Mouse (Mus musculus): ENCODE measurements at regions not wholly inside any gene's neighbourhood (a gene's known extent, or its start where the extent isn't known, plus 50 kb on each side); places are given as distances from the start of the nearest gene placed in this dataset.
"Not testable (repeated sequence)": the region's sequence is repeated elsewhere in the genome, so short reads cannot be mapped to it uniquely, and the experiment has no call there.

DNA sequence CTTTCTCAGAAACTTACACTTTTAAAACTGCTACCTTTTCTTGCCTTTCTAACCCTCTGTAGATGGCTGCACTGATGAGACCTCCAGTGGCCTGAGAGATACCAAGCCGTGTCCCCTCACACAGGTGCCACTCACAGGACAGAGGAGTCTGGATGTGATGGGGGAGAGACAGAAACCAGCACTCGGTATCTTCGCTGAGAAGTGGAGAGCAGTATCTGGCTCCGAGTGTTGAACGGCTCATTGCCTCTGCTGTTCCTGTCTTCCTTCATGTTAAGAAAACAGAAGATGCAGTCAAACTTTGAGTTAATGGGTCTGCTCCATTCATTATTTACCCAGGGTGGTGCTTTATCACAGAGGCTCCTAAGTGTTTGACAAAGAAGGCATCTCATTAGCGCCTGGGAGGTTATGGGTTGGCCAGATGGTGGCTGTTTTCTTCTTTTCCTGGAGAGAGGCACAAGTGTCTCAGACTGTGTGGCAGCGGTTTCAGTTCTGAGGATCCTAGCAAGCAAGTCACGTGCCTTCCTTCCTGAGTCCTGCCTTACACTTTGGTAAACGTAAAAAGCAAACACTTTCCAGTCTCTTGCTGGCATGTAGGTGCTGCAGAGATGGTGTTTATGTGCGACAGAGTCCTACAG, 248.6 kb downstream of the Sec16b start:
- DNase-seq (ENCODE audit: low read depth): no peak

DNA sequence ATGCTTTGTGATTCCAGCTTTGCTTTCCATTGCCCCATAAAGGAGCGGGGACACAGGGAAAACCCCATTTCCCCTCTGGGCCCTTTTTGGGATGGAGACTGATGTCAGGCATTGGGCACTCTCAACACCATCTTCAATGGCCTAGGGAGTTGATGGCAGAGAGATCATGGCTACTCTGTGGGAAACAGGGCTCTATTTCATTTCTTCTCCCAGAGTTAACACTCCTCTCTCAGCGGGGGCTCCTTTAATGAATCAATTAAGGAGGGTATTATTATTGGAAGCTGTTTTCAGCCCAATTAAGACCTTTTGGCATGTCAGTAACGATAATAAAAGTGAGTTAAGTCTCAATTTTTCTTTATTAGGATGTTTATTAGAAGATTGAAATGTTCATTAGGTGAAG, 250.4 kb downstream of the Sec16b start:
- DNase-seq (ENCODE audit: low read depth): no peak

DNA sequence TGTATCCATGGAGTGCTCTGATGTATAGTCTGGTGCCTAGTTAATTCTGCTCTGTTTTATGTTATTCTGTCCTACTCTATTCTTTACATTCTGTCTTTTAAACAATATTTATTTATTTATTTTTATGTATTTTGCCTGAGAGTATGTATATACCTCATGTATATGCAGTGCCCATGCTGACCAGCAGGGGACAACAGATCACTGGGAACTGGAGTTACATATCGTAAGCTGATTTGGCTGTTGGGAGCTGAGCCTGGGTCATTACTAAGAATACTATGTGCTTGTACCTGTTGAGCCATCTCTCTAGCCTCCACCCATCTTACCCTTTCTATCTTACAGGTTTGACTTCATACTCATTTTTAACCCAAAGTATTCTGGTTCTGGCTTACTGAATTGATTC, 251.8 kb downstream of the Sec16b start:
- no peak for DNase-seq (ENCODE audit: low read depth)

DNA sequence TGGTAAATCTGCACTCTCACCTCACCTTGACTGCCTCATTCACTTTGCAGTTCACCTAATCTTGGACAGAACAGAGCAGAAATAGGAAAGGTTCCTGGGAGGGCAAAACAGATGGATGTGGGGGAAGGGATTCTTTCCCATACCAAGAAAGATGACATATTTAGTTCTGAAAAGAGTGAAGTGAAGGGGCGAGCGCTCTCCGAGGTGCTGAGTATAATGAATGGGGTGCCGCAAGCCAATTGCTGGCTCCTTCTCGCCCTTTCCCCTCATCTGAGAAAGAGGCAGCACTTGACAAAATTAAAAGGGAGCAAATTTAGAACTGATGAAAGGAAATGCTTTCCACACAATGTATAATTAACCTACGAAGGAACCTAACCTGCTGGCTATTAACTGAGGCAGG, 261.7 kb downstream of the Sec16b start:
- DNase-seq (ENCODE audit: low read depth): no peak

DNA sequence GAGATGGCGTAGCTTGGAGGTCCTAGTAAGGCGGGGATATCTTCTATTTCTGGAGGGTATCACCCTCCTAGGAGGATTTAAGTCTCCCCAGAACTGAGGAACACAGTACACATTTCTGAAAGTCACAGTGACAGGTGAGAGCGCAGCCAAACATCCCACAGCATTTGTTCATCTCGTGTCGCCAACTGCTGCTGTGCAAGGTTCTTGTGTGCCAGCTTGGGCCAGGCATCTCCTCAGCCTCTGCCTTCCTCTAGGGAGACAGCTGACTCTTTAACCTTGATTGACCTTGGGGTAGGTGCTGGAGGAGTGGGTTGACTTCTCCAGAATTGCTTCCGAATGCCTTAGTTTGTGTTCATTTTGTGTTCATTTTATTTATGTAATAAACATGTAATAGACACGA, 291.2 kb downstream of the Sec16b start:
- DNase-seq (ENCODE audit: low read depth): no peak

DNA sequence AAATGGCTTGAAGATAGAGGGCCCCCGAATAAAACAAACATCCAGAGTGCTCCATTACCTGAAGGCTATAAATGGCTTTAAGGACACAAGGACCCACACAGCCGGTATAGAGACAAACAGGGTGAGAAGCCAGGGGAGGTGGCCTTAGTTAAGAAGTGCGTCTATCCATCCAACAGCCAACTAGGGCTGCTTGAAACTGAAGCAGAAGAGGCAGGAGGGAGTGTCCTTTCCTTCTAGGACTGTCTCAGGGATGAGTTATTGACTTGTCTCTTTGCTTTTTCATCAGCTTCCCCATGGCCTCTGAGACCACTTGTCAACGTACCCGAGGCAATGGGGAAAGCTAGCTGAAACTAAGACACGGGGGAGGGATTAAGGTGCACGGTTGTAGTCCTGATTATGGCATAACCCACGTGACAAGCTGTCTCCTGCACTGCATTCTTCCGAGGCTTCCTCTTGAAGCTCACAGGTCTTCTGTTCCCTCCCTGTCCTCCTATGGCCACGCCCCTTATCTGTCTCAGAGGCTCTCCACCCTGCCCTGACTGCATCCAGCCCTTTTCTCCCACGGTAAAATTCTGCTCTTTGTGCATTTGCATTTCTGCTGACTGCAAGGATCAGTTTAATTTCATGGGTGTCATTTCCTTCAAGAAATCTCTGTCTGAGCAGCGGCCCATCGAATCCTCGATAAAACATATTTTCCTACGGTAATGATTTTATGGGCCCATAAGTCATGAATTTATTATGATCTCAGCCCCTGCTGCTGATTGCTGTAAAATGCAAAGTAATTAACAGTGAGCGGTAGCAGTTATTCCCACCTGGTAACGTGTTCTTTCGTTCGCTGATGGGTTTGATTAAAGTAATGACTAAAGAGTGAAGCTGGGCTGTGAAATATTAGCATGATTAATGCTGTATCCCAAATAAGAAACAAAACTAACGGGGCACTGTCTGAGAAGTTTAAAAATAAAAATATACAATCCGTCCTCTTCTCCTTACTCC, 292.3 kb downstream of the Sec16b start:
- DNase-seq (ENCODE audit: low read depth): no peak

DNA sequence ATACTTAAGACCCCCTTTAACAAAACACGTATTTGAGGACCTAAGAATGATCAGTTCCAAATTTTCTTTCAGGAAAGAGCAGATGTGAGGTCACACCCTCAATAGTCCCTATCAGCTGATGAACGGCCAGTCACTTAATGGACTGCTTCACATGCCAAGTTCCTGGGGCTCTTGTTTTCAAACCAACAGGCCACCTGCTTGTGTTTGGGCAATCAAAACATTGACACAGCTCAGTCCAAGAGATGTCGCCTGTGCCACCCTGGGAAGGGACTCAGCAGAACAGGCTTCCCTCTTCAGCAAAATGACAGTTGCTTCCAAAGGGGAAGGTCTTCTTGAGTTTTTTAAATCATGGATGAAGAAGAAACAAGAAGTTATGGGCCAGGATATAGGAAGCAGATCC, 294.6 kb downstream of the Sec16b start:
- no peak for DNase-seq (ENCODE audit: low read depth)

DNA sequence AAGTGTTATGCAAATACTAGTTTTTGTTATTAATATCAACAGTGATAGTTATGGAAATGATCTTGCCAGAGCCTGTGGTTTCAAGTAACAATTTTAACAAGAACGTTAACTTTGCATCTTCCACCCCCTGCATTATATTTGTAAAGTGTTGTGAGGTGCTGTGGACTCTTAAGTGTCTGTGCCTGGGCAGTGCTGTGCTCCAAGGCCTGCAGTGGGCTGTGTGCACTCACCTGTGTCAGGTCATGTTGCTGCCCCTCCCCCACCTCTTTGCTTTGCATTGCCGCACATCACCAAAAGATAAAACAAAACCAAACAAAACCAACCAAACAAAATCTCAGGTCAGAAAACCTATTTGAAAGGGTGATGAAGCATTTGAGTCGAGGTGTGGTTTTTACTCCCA, 297.7 kb downstream of the Sec16b start:
- DNase-seq (ENCODE audit: low read depth): no peak

DNA sequence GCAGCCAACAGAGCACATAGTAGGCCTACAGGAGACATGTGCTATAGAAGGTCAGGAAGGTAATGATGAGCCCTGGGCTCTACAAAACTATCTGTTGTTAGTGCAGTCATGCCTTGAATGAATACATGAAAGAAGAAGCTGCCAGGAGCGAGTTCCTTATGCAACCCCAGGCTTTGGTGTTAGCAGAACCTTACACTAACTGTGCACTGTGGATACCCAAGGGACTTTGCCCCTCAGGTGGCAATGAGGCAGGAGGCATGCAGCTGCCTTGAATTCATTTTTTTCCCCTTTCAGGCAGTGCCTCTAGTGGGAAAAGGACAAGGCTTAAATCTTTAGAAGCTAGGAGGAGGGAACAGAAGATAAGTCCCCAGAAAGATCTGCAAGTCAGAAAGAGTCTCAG, 299.8 kb downstream of the Sec16b start:
- DNase-seq (ENCODE audit: low read depth): no peak

DNA sequence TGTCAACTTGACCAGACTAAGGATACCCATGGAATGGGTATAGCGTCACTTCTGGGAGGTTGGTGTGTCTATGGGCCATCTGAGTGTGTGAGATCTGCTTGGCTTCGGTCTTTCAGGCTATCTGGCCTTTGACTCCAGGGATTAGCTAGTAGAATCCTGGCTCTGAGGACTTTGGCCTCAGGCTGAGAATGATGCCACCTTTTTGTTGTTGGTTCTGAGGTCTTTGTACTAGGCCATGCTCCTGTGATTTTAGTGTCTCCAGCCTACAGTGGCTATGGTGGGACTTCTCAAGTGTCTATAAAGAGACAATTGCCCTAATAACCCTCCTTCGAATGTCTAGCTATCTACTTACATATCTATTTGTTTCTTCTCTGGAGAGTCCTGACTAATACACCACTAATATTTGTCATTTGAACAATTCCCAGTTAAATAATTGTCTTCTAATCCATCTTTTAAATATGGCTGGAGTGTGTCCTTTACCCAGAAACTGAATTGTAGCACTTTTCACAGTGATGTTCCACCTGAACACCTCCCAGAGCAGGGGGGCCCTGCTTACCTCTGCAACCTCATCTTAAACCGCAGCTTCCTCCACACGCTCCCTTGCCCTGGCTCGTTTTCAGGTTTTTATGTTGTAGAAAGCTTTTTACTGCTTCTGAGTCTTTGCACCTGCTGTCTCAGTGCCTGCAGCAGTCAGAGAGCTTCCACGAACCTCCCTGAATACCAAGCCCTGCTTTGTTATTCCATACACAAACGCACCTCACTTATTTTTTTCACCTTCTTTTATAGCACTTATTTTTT, 303.3 kb downstream of the Sec16b start:
- DNase-seq (ENCODE audit: low read depth): no peak

DNA sequence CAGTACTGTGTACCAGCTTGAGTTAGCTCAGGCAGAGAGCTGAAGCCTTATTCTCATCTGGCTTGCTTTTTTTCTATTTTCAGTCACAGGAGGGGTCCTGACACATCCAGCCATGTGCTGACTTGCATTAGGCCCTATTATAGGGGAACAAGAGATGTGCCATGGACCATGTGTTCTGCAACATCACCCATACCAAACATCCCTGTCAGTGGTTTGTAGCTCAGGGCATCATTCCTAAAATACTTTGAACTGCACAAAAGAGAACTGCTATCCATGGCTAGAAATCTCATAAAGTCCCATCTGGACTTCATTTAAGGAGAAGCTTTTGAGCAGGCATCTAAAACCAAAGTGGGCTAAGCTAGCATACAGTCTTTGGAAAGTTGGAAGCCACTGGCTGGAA, 304.1 kb downstream of the Sec16b start:
- no peak for DNase-seq (ENCODE audit: low read depth)

DNA sequence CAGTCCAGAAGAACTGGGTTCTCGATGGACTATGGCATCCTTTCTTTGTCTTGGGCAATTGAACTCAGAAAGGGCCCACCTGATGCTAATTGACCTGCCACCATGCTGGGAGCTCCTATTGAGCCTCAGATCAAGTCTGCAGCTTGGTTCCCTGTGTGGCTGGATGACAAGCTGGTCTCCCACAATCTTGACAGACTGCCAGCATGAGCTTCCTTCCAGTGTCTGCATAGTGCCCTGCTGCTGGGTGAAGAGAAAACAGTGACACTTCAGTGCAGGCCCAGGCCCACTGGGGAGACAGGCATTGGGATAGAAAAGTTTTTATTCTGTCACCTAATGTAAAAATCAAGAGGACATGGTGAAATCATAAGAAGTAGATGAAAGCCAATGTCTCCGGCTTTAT, 321.4 kb downstream of the Sec16b start:
- no peak for DNase-seq (ENCODE audit: low read depth)

DNA sequence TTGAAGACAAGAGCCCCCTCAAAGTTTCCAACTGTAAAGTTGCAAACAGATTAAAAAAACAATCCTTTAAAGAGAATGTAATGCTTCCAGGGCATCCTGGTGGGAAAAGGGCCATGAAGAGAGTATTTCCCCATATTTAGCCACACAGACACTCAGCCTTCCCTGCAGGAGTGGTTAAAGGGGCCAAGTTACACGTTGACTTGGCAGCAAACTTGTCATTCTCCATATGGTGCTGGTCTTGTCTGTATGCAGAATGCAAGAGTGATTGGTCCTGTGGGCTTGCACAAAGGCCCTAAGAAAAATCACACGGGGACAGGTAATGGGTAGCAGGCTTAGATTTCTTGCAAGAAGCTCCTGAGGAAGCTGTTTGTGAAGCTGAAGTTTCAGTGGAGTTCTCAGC, 325.0 kb downstream of the Sec16b start:
- DNase-seq (ENCODE audit: low read depth): no peak

DNA sequence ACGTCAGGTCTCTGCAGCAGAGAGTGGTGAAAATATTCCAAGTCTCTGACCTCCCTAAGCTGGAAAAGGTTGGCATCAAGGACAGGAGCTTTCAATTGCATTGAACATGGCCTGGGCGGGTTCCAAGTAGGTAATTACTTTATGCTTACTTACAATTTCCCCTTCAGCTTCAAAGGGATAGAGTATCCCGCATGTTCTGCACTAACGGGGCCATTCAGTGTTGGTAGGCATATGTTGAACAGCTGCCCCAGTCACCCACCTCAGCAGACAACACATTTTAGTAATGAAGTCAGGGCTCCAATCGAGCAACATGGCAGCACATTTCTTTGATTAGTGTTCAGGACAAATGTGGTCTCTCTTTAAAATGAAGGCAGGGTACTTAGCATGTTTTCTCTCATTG, 366.2 kb downstream of the Sec16b start:
- no peak for DNase-seq (ENCODE audit: low read depth)

DNA sequence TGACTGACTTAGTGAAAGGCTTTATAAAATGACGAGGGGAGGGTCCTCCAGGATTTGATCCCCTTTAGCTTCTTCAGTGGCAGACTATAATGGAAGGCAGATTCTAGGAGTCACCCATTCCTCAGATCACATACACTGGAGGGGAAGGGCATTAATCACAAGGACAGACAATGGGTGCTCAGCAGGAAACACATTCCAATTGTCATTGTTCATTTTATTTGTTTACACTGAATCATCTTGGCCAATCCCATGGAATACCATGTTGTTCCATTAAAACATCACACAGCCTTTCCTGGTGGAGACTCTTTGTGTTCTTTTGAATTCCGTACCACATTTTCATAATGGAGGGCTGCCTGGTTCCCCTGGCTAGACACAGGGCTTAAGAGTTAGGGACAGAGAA, 368.5 kb downstream of the Sec16b start:
- no peak for DNase-seq (ENCODE audit: low read depth)

DNA sequence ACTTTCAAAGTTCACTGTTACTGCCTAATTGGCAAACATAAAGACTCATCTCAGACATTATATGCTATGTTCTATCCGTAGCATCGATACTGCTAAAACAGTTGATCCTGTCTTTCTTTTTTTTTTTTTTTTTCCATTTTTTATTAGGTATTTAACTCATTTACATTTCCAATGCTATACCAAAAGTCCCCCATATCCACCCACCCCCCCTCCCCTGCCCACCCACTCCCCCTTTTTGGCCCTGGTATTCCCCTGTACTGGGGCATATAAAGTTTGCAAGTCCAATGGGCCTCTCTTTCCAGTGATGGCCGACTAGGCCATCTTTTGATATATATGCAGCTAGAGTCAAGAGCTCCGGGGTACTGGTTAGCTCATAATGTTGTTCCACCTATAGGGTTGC, 370.6 kb downstream of the Sec16b start:
- not testable (repeated sequence) for DNase-seq (ENCODE audit: low read depth)

DNA sequence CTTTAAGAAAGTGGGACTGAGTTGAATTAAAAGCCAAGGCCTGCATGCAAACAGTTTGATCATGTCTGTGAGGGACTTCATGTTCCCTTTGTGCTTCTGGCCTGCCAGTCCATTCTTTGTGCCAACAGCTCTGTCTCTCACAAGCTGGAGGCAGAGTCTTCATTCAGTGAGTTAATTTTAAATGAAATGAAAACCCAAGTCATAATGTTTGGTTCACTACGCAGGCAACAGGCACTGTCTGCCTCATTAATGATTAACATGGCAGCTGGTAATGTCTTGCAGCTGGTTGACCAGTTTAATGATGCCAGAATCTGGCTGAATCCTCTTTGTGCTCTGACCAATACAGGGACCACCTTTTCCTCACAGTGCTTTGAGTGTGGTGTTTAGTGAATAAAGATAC, 380.6 kb downstream of the Sec16b start:
- no peak for DNase-seq (ENCODE audit: low read depth)

DNA sequence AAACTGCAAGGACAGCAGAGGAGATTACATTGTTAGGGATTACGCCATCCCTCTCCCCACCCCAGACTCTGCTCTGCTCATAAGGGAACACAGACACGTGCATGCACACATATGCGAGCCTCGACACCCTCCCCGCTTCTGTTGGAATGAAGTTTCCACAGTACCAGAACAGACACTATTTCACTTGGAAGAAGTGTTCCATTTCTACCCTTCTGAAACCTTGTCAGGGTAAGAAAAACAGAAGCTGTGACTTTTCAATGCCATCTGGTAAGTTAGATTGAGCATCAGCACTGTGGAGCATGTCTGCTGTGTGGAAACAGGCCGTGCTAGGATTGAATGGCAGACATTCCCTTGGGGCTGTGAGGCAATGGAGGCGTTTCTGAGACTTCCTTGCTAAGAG, 382.0 kb downstream of the Sec16b start:
- DNase-seq (ENCODE audit: low read depth): no peak

DNA sequence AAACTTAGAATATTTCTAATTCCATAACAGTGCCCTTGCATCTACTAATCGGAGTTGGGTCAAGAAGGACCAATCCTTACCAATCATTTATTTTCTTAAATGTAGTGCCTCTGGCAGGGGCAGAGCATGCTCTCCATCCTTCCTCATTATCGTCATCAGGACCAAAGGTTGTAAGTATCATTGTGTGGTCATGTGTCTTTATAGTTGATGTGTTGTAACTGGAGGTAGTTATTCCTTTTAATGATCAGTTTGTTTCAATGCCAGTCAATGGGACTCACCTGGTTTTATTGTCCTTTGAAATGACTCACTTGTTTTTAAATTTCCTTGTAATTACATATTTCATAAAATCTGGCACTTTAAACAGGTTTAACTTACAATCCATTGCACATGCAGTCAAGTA, 399.6 kb downstream of the Sec16b start:
- DNase-seq (ENCODE audit: low read depth): no peak

DNA sequence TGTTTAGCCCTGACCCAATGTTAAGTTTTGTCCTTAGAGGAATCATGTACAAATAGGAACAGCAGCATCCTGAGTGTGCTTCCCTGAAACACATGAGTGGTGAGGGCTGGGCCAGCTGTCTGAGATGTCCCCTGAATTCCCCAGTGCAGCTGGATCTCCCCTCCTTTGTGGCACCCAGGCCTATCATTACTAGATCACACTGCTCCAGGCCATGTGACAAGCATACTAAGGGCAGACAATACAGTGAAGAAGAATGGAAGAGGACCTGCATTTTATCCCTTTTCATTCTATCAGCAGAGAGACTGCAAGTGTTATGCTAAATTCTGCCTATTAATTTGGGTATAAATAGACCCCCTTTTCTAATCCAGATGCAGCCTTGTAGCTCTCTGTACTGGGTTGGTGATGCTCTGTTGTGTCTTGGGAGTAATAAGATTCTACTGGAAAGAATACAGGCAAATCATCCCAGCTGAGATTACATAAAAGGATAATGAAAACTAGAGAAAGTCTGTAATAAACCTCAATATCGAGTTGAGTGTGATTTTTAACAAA, 418.3 kb downstream of the Brinp2 start:
- DNase-seq (ENCODE audit: low read depth): no peak

DNA sequence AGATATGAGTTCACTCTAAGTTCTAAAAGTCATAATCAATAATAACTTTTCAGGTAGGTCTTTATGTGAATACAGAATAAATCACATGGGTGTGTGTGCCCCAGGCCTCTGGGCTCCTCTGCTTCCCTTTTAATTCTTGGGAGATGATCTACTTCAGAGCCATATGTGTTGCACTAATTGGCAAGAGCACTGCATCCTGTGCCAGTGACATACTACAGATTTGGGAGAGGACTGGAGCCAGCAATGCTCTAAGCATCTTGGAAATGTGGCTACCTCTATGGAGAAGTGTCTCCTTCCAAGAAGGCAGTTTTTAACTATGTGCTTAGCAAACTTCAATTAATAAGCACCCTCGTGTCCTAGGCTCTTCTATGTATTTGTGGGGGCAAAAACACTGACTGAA, 416.6 kb downstream of the Brinp2 start:
- DNase-seq (ENCODE audit: low read depth): no peak

DNA sequence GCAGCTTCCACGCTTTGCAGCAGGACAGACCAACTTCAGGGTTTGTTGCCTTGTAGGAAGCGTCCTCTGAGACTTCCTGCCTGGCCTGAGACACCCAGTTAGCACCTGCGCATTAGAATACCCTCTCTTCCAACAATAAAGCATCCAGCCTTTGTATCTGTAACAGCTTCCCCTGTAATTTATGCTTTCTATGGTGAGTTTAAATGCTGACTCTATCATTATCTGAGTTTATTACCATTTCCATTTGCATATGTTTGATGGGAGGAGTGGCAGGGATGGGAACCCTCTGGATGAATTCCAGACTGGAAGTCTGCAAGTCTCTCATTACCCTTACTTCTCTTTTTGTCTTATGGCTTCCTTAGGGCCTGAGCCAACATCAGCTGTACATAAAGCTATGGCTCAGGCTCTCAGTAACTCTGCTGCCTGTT, 415.8 kb downstream of the Brinp2 start:
- DNase-seq (ENCODE audit: low read depth): no peak

Measured in induced T-regulatory cell, adult 2 months (primary cell).